Mouse (Mus musculus) forebrain, embryonic 13.5 days (tissue): Measurements from ENCODE around the gene Slc16a13. TPM values are rescaled to one million over a fixed set of nuclear protein-coding genes. Genes with fewer than 3 reads are reported as not detected.

Source experiments
- ATAC-seq: fragments of 200-750 bp; cut with Nextera tagmentation; 2 replicates; pipeline ENCODE4 v1.8.0; 2017
- H3K27ac ChIP-seq: fragments of 300-500 bp; sonication (generic); 2 replicates; pipeline ENCODE4 v1.5.1; 2015; ENCODE audit warnings: inconsistent platforms, mild to moderate bottlenecking, moderate library complexity
- H3K27me3 ChIP-seq: fragments of 300-500 bp; sonication (generic); 2 replicates; pipeline ENCODE4 v1.6.1; 2015; ENCODE audit warnings: mild to moderate bottlenecking, inconsistent platforms
- H3K36me3 ChIP-seq: fragments of 300-500 bp; sonication (generic); 2 replicates; pipeline ENCODE4 v1.6.1; 2015; ENCODE audit warnings: mild to moderate bottlenecking, inconsistent platforms; ENCODE audit not compliant: poor library complexity, severe bottlenecking
- H3K4me1 ChIP-seq: fragments of 300-500 bp; sonication (generic); 2 replicates; pipeline ENCODE4 v1.6.1; 2015; ENCODE audit warnings: inconsistent platforms
- H3K4me2 ChIP-seq: fragments of 300-500 bp; sonication (generic); 2 replicates; pipeline ENCODE4 v1.6.1; 2015; ENCODE audit warnings: inconsistent platforms, mild to moderate bottlenecking, moderate library complexity
- H3K4me3 ChIP-seq: fragments of 300-500 bp; sonication (generic); 2 replicates; pipeline ENCODE4 v1.5.1; 2015; ENCODE audit warnings: mild to moderate bottlenecking, inconsistent platforms
- H3K9ac ChIP-seq: fragments of 300-500 bp; sonication (generic); 2 replicates; pipeline ENCODE4 v1.6.1; 2015; ENCODE audit warnings: mild to moderate bottlenecking, inconsistent platforms
- H3K9me3 ChIP-seq: fragments of 300-500 bp; sonication (generic); replicated peaks from 2 replicates; pipeline ENCODE4 v1.6.1; 2016; ENCODE audit warnings: inconsistent platforms
- whole genome bisulfite sequencing: fragments of 180-500 bp; shearing (Covaris S2); methylation state at CpG from one replicate; pipeline ENCODE4 v1.1.7; 2015; 5-methylcytosine and 5-hydroxymethylcytosine counted together
- polyA plus RNA-seq: library from polyadenylated mRNA; unstranded; fragments of >200 nt; fragmentation: Nextera tagmentation; extraction: Ambion mirVana; gene quantifications from 2 replicates; pipeline ENCODE4 v1.2.1, GENCODE M21; 2015

Gene Slc16a13
- polyA plus RNA-seq, 1 experiment from 2014 or later = 14.8 TPM

DNA sequence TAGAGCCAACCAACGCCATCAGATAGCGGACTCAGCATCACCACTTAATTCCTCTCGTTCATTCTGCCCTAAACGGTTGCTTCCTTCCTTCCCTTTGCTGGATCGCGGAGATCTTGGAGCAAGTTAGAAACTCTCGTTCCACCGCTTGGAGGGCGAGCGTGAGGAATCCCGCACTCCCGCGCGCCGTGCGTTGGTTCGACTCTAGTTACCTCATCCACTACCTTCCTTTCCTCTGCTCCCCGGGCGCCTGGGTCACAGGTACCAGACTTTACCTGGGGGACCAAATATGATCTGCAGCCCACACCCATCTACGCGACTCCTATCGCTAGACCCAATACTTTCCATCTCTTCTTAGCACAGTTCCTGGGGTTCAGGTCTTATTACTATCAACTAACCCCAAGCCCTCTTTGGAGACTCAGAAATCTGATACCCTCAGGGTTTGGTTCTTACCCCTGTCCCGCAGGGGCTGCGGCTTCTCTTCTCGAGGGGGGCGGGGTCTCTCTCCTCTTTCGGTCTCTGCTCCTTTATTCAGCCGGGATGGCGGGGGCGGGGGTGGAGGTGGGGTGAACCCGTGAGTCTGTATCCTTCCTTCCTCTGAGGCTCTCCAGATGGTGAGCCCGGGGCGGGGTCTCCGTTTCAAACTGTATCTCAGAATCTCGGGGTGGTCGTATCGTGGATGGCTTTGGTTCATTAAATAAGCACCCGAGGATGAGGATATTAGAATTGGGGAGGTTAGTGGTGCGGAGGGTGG lies 8.6 kb upstream of the Slc16a13 start, which contains the start of gene Bcl6b:
TSS of gene Bcl6b (minus strand) at position 539 of the 751 bp plus-strand sequence.
- Histone ChIP-seq H3K27me3 (peaks cover 66% of the 10 kb centered on the region), H3K4me3 (peak within 1 kb of the TSS; percentile 30), H3K4me2 (peak within 1 kb of the TSS; percentile 54), H3K9ac (peak within 1 kb of the TSS; percentile 48), H3K9me3 (no peaks in the 10 kb centered on the region), H3K36me3 (peaks cover 4% of the 10 kb centered on the region), H3K27ac (no peak within 1 kb of the TSS), H3K4me1 (peaks cover 52% of the 10 kb centered on the region)
- 2% methylated on average over 39 of the region's 39 CpGs for WGBS
- no peak for ATAC-seq

DNA sequence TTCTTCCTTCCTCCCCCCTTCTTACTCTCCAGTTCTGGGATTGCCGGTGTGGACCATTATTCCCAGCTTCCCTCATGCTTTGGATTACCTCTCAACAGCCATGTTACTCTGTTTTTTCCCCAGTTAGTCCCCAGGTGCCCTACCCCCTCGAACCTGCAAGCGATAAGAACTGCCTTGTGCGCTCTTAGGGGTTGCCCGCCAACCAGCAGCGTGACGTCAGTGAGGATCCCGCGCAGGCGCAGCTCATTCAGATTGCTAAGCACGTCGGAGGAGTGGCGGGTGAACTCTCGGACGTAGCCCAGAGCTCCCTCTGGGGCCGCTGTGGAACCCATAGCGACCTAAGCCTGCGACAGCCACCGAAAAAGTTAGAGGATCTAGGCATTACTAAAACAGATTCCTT lies 8.0 kb upstream of the Slc16a13 start:
- H3K9me3 ChIP-seq = no peaks in the 10 kb centered on the region
- WGBS = under 1% methylated on average over 19 of the region's 19 CpGs
- peak overlapping the region; percentile 30 for H3K4me3 ChIP-seq
- H3K27me3 ChIP-seq = peaks cover 72% of the 10 kb centered on the region
- peak overlapping the region; percentile 48 for H3K9ac ChIP-seq
- peak overlapping the region; percentile 54 for H3K4me2 ChIP-seq
- ATAC-seq = peak; percentile 63; the same call in 1 of the 2 replicates
- no peaks in the 10 kb centered on the region for H3K36me3 ChIP-seq
- H3K4me1 ChIP-seq = peaks cover 52% of the 10 kb centered on the region
- H3K27ac ChIP-seq = no peak overlapping the region

DNA sequence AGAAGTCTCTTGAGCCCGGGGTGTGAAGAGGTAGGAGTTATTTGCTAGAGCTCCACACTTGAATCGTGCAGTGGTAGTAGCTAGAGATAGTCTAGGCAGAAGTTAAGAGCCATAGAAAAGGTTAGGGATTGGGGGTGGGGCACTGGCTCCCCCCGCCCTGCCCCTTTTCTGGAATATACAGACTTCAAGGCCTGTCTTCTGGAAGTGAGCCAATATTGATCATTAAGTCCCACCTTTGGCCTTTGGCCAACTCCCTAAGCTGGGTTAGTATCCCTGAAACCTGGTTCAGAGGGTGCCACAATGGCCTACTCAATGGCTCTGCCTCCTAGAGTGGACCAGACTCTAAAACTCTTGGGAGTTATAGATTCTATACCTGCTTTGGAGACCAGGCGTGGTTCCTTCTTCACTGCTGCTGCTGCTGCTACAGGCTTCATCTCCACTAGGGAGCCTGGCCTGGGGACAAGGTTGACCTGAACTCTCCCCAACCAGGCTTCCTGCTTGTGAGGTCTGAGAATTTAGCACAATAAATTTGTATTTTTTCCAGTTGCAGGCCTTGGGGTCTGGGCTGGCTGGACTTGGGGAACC lies 6.9 kb upstream of the Slc16a13 start:
- WGBS = 85% methylated on average over 4 of the region's 4 CpGs
- H3K27ac ChIP-seq = no peak overlapping the region
- peaks cover 48% of the 10 kb centered on the region for H3K4me1 ChIP-seq
- H3K9ac ChIP-seq = no peak overlapping the region
- ATAC-seq = no peak
- peak overlapping the region; percentile 54 for H3K4me2 ChIP-seq
- no peaks in the 10 kb centered on the region for H3K9me3 ChIP-seq
- H3K36me3 ChIP-seq = no peaks in the 10 kb centered on the region
- H3K27me3 ChIP-seq = peaks cover 72% of the 10 kb centered on the region
- 0 out of 2 replicates have a peak overlapping the region, but pooled peaks have one; percentile 30 for H3K4me3 ChIP-seq

DNA sequence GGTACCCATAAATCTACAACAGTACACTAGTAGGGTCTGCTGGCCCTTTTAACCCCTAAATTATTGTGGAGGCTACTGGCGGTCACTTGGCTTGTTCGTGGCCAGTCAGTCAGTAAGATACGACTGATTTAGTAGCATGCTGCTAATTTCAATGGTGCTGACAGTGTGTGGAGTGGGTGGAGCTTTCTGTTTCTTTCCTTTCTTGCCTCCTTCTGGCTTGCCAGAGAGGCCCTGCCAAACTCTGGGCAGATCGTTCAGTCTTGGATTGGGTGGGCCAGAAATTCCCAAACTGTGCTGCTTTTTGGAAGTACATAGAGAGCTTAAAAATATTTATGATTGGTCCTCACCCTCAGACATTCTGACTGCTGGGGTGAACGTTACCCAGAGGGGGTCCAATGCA lies 6.3 kb upstream of the Slc16a13 start:
- Histone ChIP-seq H3K9me3 (no peaks in the 10 kb centered on the region), H3K27ac (no peak overlapping the region), H3K36me3 (no peaks in the 10 kb centered on the region), H3K4me2 (peak overlapping the region; percentile 54), H3K4me3 (peak overlapping the region; percentile 26), H3K4me1 (peaks cover 46% of the 10 kb centered on the region), H3K27me3 (peaks cover 72% of the 10 kb centered on the region), H3K9ac (peak overlapping the region; percentile 43; the same call in 1 of the 2 replicates)
- no peak for ATAC-seq
- 34% methylated on average over 5 of the region's 5 CpGs for WGBS

DNA sequence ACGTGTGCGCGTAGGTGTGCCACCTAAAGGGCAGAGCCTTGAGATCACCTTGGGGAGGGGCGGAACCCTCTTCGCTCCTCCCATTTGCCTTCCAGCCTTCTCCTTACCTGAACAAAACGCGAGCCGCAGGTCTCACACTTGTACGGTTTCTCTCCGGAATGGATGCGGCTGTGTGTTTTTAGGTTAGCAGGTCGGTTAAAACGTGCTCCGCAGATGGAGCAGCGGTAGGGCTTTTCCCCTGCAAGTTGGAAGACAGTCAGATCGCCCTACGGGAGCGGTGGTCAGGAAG lies 5.7 kb upstream of the Slc16a13 start:
- peaks cover 51% of the 10 kb centered on the region for H3K4me1 ChIP-seq
- peak overlapping the region; percentile 54 for H3K4me2 ChIP-seq
- no peaks in the 10 kb centered on the region for H3K9me3 ChIP-seq
- ATAC-seq = no peak
- peak overlapping the region; percentile 43 for H3K9ac ChIP-seq
- H3K27me3 ChIP-seq = peaks cover 71% of the 10 kb centered on the region
- 6% methylated on average over 18 of the region's 18 CpGs for WGBS
- no peaks in the 10 kb centered on the region for H3K36me3 ChIP-seq
- peak overlapping the region; percentile 26 for H3K4me3 ChIP-seq
- H3K27ac ChIP-seq = no peak overlapping the region

DNA sequence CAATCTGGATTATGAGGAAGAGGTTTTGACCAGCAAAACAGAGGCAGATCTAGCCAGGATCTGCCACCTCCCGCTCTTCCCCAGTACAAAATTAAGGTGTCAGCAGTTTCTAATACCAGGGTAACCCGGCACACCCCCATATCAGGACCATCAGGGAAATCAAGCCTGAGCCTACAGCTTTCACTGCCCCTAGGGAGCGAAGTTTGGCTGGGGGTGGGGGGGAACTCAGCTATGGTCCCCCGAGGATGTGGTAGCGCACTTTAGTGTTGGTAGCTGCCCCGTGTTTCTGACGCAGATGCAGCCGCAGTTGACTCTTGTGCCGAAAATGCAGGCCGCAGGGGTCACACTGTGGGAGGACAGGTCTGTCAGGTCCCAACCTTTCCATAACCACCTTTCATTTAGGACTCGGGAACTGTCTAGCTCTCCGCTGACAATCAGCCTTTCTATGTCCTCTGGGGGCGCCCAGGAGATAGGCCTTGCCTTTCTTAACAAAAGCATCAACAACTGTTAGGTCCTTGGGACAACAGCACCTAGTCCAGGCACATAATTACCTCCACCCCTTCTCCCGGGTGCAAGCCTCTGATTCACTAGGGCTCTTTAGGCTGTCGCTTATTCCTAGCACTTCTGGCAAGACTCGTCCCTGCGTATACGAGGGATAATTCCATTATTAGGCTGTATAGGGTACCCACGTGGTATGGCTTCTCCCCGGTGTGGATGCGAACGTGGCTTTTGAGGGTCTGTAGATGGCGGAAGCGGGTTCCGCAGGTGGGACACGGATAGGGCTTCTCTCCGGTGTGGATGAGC lies 5.1 kb upstream of the Slc16a13 start:
- 16% methylated on average over 27 of the region's 27 CpGs for WGBS

DNA sequence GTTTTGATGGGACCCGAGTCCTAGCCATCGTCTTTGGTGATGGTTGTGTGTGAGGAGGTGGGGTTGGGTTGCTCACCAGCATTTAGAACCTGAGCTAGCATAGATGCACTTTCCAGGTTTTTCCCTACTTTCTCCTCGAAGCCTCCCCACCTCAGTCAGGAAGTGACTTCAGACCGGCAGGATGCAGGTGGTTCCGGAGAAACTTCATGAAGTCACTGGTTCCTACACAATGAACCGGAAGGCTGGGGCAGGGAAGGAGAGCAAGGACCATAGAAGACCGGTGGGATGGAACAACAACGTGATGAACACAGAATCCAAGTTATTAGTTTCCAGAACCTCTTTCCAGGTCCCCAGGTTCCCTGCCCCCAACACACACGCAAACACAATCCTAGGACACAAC lies 2.9 kb upstream of the Slc16a13 start:
- H3K4me2 ChIP-seq = no peak overlapping the region
- H3K36me3 ChIP-seq = no peaks in the 10 kb centered on the region
- no peak overlapping the region for H3K4me3 ChIP-seq
- H3K27me3 ChIP-seq = peaks cover 48% of the 10 kb centered on the region
- no peak overlapping the region for H3K9ac ChIP-seq
- no peaks in the 10 kb centered on the region for H3K9me3 ChIP-seq
- no peak for ATAC-seq
- H3K4me1 ChIP-seq = peaks cover 57% of the 10 kb centered on the region
- WGBS = 85% methylated on average over 9 of the region's 9 CpGs
- H3K27ac ChIP-seq = no peak overlapping the region

More for the DNA sequence above, 5.1 kb upstream of the Slc16a13 start:
- no peak for ATAC-seq
- Histone ChIP-seq H3K27me3 (peaks cover 68% of the 10 kb centered on the region), H3K9ac (peak overlapping the region; percentile 43), H3K4me2 (peak overlapping the region; percentile 54), H3K27ac (no peak overlapping the region), H3K4me1 (peaks cover 55% of the 10 kb centered on the region), H3K9me3 (no peaks in the 10 kb centered on the region), H3K36me3 (no peaks in the 10 kb centered on the region), H3K4me3 (peak overlapping the region; percentile 26)

DNA sequence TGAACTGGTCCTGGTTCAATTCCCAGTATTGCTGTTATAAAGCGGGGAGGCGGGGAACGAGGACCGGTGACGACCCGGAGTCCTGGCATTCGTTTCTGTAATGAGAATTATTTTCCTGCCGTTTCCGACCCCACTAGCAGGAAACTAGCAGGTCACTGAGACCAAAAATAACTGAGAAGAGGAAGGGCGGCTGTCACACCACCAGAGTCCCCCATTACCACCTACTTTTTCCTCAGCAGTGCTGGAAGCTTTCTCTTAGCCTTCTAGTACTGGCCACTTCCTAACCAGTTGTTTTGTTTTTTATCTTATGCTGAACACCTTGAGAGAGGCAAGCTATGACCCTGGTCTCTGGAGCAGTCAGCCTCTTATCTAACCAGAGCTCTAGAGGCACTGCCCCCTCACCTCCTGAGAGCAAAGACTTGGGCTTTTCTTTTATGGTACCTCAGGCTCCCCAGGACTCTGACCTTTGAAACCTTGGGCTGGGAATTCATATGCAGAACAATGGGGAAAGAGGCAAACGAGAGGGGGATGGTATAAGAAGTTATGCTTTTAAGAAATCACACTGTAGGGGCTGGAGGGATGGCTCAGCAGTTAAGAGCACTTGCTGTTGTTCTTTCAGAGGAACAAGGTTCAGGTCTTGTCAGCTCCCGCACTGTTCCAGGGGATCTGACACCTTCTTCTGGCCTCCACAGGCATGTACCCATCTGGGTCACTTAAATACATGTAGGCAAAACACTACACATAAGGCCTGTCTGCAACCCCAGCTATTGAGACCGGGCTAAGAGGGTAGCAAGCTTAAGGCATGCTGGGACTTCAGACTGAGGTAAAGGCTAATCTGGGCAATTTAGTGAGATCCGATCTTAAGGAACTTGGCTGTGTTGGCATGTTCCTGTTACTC lies 988 bp upstream of the Slc16a13 start:
- ATAC-seq = no peak
- peaks cover 44% of the 10 kb centered on the region for H3K4me1 ChIP-seq
- WGBS = 9% methylated on average over 14 of the region's 14 CpGs
- peak overlapping the region; percentile 50 for H3K4me3 ChIP-seq
- H3K36me3 ChIP-seq = peaks cover 12% of the 10 kb centered on the region
- H3K4me2 ChIP-seq = peak overlapping the region; percentile 92
- H3K27me3 ChIP-seq = peaks cover 36% of the 10 kb centered on the region
- H3K9ac ChIP-seq = peak overlapping the region; percentile 67
- no peak overlapping the region for H3K27ac ChIP-seq
- no peaks in the 10 kb centered on the region for H3K9me3 ChIP-seq

DNA sequence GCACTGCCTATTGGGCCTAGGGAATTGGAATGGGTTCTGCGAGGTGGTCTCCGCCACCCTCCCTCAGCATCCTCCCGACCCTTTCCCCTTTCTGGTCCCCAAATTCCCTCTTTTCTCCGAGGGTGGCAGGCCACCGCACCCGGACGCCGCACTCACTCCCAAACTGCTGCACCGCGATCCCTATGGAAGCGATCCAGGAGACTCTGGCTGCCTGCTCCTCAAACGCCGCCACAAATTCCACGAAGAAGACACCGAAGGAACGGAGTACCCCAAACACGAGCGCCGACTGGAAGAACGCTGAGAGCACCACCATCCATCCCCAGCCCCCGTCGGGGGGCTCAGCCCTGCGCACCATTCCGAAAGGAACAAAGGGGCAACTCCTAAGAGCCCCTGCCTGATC lies 541 bp downstream of the Slc16a13 start:
- 2% methylated on average over 24 of the region's 24 CpGs for WGBS
- Histone ChIP-seq H3K36me3 (peaks cover 14% of the 10 kb centered on the region), H3K4me3 (peak overlapping the region; percentile 50), H3K4me2 (peak overlapping the region; percentile 92), H3K4me1 (peaks cover 33% of the 10 kb centered on the region), H3K9me3 (no peaks in the 10 kb centered on the region), H3K9ac (peak overlapping the region; percentile 81), H3K27me3 (peaks cover 36% of the 10 kb centered on the region), H3K27ac (peak overlapping the region; percentile 83)
- ATAC-seq = no peak

DNA sequence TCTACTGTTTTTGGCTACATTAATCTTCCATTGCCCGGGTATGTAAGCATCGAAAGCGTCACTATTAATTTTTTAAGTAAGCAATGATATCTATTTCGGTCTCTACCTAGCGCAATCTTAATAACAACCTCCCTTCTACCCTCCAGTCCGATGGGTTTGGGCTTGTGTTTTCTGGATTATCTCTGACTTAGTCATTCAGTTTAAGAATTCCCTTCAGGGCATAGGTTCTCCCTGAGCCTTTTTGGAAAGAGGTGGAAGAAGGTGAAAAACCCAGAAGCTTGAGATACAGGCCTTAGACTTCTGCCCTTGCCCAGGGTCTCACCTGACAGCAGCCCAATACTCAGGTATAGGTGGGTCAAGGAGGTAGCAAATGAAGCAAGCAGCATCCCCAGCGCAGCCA lies 991 bp downstream of the Slc16a13 start:
- H3K4me2 ChIP-seq = peak overlapping the region; percentile 92
- peak overlapping the region; percentile 50 for H3K4me3 ChIP-seq
- H3K36me3 ChIP-seq = peaks cover 14% of the 10 kb centered on the region
- H3K27me3 ChIP-seq = peaks cover 36% of the 10 kb centered on the region
- H3K27ac ChIP-seq = peak overlapping the region; percentile 83; the same call in 1 of the 2 replicates
- H3K9me3 ChIP-seq = no peaks in the 10 kb centered on the region
- no peak for ATAC-seq
- peak overlapping the region; percentile 81 for H3K9ac ChIP-seq
- 62% methylated on average over 7 of the region's 7 CpGs for WGBS
- H3K4me1 ChIP-seq = peaks cover 38% of the 10 kb centered on the region

DNA sequence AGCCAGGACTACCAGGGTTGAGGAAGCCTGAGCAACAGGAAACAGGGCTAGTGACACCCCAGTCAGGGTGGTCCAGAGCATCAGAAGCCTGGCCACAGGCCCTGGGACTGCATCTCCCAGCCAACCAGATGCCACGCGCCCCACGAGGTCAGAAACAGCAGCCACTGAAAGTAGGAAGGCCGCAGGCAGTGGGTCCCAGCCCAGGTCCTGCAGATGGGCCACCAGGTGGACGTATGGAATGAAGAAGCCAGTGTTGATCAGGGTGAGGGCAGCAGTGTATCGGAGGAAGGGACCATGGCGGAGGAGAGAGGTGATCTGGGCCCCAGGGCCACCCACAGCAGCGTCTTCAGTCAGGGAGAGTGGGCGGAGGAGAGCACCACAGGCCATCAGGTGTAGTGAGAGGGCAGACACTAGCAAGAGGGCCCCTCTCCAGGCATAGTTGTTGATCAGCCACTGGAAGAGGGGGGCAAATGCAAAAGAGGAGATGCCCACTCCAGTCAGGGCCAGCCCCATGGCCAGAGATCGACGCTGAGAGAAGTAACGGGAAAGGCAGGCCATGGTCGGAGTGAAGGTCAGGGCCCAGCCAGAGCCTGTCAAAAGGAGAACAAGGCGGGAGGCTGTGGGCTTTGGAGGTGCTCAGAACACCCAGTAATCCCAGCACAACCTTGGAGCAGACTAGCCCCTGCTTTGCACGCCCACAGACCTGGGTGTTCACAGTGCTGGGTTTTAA lies 2.0 kb downstream of the Slc16a13 start:
- H3K4me3 ChIP-seq = peak overlapping the region; percentile 4; the same call in 1 of the 2 replicates
- no peak overlapping the region for H3K27ac ChIP-seq
- H3K4me1 ChIP-seq = peaks cover 48% of the 10 kb centered on the region
- peak overlapping the region; percentile 81 for H3K9ac ChIP-seq
- peak overlapping the region; percentile 92 for H3K4me2 ChIP-seq
- whole genome bisulfite sequencing = 87% methylated on average over 15 of the region's 15 CpGs
- H3K27me3 ChIP-seq = peaks cover 36% of the 10 kb centered on the region
- ATAC-seq = no peak
- H3K36me3 ChIP-seq = peaks cover 14% of the 10 kb centered on the region
- H3K9me3 ChIP-seq = no peaks in the 10 kb centered on the region
